ENCODE assay signal across 17 mouse cellular contexts in the genomic region with DNA sequence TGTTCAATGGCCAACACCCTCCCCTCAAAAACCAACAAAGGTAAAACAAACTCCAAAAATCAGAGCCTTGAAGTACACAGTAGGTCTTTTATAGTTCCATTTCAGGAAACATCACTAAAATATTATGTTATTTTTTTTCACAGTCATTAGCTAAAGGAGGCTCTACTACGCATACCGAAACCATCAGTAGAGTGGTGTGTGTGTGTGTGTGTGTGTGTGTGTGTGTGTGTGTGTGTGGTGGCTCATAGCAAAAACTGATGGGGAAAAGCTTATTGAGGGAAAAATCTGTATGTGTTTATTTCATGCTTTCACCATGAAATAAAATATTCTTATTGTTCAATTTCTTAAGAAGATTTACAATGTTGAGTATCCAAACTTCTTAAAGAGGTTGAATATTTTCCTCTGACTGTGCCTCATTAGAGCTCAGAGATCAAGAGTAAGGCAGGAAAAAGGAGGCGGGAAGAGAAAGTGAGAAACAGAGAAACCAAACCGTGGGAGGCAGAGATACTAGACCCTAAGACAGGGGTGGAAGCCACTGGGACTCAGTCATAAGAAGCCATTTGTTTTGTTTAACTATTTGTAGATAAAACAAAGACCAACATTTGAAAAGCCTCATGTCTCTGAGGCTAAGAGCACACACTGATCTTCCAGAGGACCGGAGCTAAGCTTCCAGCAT.
"Had no signal": no experiment of that assay in that cellular context is flagged by ENCODE, and none has a peak within 500 bp of the region (broad histone marks: within the 10 kb centered on the region; RNA-seq: fewer than 3 reads in every experiment).

No protein-coding gene starts in this region.

- H3K36me3 ChIP-seq: liver, embryonic 13.5 days; stomach, embryonic 15.5 days had no signal

- DNase-seq: kidney, adult 8-10 months; kidney, postnatal 10 days; layer of hippocampus, postnatal 36 days; liver, embryonic 13.5 days; lung, adult 2 months; lung, postnatal 14 days; lung, postnatal 4 days; midbrain, embryonic 14.5 days; right cerebral cortex, postnatal 25 days; spleen, adult 18-20 months; thymus, adult 18-20 months; thymus, postnatal 36 days had no signal

- H3K9me3 ChIP-seq: liver, embryonic 13.5 days; stomach, embryonic 15.5 days had no signal

- H3K9ac ChIP-seq: liver, embryonic 13.5 days; stomach, embryonic 15.5 days had no signal

- H3K4me2 ChIP-seq: liver, embryonic 13.5 days; midbrain, embryonic 11.5 days; stomach, embryonic 15.5 days had no signal

- ATAC-seq: intestine, postnatal 0 days had no signal

- H3K4me3 ChIP-seq: left cerebral cortex, adult 2 months; liver, embryonic 13.5 days; myocyte; stomach, embryonic 15.5 days had no signal

- H3K27ac ChIP-seq: left cerebral cortex, adult 2 months; liver, embryonic 13.5 days; stomach, embryonic 15.5 days had no signal

- H3K27me3 ChIP-seq: liver, embryonic 13.5 days; stomach, embryonic 15.5 days had no signal
